ENCODE assay signal across 9 mouse cellular contexts in genomic region chr9:66915869-66916785, GRCm38 (mm10). TPM values are rescaled to one million over a fixed set of nuclear protein-coding genes. Genes with fewer than 3 reads are reported as not detected.
DNase-seq lines count a peak whose midpoint lies in the region; ATAC-seq lines count a peak whose summit lies in the region.
"Had no signal": no experiment of that assay in that cellular context is flagged by ENCODE, and none has a peak within 500 bp of the region (broad histone marks: within the 10 kb centered on the region; RNA-seq: fewer than 3 reads in every experiment).

No protein-coding gene starts in this region.

- ATAC-seq in granulocyte monocyte progenitor cell, adult 5-6 weeks (replicated peaks; ENCODE audit: poor library complexity, severe bottlenecking): no peak

- DNase-seq in heart, adult 11 months: peak; percentile 80
- no peak for DNase-seq in heart, adult 8-10 months (ENCODE audit: low spot score)
- peak; percentile 54 for DNase-seq in spleen, adult 12 weeks (ENCODE audit: low spot score)
- no peak for DNase-seq in spleen, adult 18-20 months
- DNase-seq in liver: peak; percentile 81
- DNase-seq in thymus, postnatal 0 days (ENCODE audit: low spot score): peak; percentile 68
- no peak for DNase-seq in layer of hippocampus, postnatal 14 days (ENCODE audit: low spot score in 2 of 2)
- DNase-seq: kidney, postnatal 25 days had no signal

RNA-seq across cellular contexts. Expression of gene Rab8b, which starts 3.4 kb away (rescaled TPM):
- 1 to 10 TPM; 7.7 to 9.2 (median 8.2) TPM for total RNA-seq in heart, adult 8-10 months (2022)
- 14.4 and 25.8 TPM in 2 replicates for polyA plus RNA-seq in thymus, postnatal 0 days (2015; fragmentation: Nextera tagmentation; extraction: Ambion mirVana)
- total RNA-seq in layer of hippocampus, postnatal 14 days (2021): 10 to 100 TPM; 31.6 to 33.7 TPM
- 37.5 and 39.6 TPM in 2 replicates for total RNA-seq in granulocyte monocyte progenitor cell, adult 5-6 weeks (2014; fragmentation: Nextera tagmentation)
- total RNA-seq in granulocyte monocyte progenitor cell, adult 5-6 weeks (2017): 75.2 and 76.0 TPM in 2 replicates

RNA-seq across cellular contexts. Expression of gene Rps27l, which starts 29.8 kb away (rescaled TPM):
- total RNA-seq in heart, adult 8-10 months (2022): 100 to 1,000 TPM; 151 to 173 (median 164) TPM
- polyA plus RNA-seq in thymus, postnatal 0 days (2015; fragmentation: Nextera tagmentation; extraction: Ambion mirVana): 828 and 912 TPM in 2 replicates
- total RNA-seq in layer of hippocampus, postnatal 14 days (2021): 10 to 100 TPM; 49.5 to 53.1 TPM
- 960 and 1,103 TPM in 2 replicates for total RNA-seq in granulocyte monocyte progenitor cell, adult 5-6 weeks (2014; fragmentation: Nextera tagmentation)
- 140 and 187 TPM in 2 replicates for total RNA-seq in granulocyte monocyte progenitor cell, adult 5-6 weeks (2017)

RNA-seq across cellular contexts. Expression of gene Lactb, which starts 59.2 kb away (rescaled TPM):
- total RNA-seq in heart, adult 8-10 months (2022): 10 to 100 TPM; 22.8 to 26.6 (median 23.5) TPM
- polyA plus RNA-seq in thymus, postnatal 0 days (2015; fragmentation: Nextera tagmentation; extraction: Ambion mirVana): 9.8 and 10.9 TPM in 2 replicates
- total RNA-seq in layer of hippocampus, postnatal 14 days (2021): 10 to 100 TPM; 15.2 to 18.0 TPM
- 22.4 and 29.4 TPM in 2 replicates for total RNA-seq in granulocyte monocyte progenitor cell, adult 5-6 weeks (2014; fragmentation: Nextera tagmentation)
- total RNA-seq in granulocyte monocyte progenitor cell, adult 5-6 weeks (2017): 31.9 and 38.7 TPM in 2 replicates

Comparison
In these comparisons a context has a peak if more than half of its experiments do, and no peak if none do; other contexts are left out.
1. DNase-seq: peak in heart, adult 11 months (single experiment), spleen, adult 12 weeks (single experiment), liver (single experiment) and thymus, postnatal 0 days (single experiment); none in heart, adult 8-10 months (single experiment), spleen, adult 18-20 months (0 of 2) and layer of hippocampus, postnatal 14 days (0 of 2).